Mouse (Mus musculus) embryo, embryonic 9.5 days (tissue): ENCODE measurements at regions not wholly inside any gene's neighbourhood (a gene's known extent, or its start where the extent isn't known, plus 50 kb on each side); places are given as distances from the start of the nearest gene placed in this dataset.

Experiments used
- DNase-seq: peaks from one replicate; pipeline ENCODE4 v3.0.0-alpha.2; 2017; ENCODE audit errors: extremely low spot score

DNA sequence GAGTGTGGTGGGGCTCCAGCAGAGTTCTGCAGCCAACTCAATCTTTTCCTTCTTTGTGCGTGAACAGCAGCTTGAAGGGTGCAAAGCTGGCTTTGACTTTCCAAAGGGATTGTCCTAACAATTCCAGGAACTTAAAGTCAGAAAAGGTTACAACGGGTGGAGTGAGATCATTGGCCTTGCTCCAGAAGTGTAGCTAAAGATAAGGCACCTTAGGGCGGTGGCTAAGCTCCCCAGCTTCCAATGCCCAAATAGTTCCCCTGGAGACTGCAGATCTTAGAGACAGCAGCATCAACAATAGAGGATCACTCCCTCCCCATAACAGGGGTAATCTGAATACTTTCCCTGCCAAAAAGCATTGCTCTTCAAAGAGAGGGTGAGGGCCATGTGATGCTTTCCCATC is 62.3 kb upstream of the Cd93 start:
- no peak for DNase-seq

- no peak for DNase-seq
Measured at GRCm38 (mm10) chr2:148503143-148503854, 59.9 kb upstream of the Cd93 start.

- DNase-seq = no peak
Measured at GRCm38 (mm10) chr2:148502321-148502720, 59.0 kb upstream of the Cd93 start.

GRCm38 (mm10) chr2:148500235-148500936 is 57.0 kb upstream of the Cd93 start:
- DNase-seq = no peak

DNA sequence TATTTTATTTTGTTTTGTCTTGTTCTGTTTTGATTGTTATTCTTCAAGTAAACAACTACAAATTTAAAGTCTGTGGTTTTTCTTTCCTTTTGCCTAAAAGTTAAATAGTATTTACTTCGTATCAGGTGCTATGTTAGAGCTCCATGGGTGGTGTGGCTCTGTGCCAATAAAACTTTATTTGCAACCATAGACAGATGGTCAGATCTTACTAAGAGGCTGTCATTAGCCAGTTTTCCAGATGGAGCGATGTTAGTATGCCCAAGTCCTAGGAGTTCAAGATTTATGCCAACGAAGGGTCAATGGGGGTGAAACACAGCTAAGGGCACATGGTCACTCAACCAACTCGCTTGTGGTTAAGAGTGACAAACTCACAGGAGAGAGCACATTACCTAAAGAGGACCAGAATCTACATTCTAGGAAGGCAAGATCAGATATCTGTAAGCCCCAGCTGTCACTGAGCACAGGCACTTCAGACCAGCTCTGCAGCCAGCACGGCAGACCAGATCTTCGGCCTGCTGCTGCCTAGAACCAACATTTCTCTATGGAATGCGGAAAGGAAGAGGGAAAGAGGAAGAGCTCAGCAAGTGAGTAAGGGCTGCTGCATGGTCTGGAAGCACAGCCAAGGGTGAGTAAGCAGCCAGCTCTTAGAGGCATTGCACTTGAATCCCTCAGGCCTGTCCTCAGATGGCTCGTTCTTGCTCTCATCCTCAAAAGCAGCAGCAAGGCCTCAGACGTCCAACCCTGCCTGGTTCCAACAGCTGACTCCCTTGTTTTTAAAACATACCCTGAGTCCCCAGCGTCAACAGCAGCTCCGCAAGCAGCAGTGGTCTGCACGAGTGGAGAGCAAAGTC is 54.3 kb upstream of the Cd93 start:
- DNase-seq = no peak

- DNase-seq = no peak
Measured at GRCm38 (mm10) chr2:148496151-148497040, 53.0 kb upstream of the Cd93 start.

DNA sequence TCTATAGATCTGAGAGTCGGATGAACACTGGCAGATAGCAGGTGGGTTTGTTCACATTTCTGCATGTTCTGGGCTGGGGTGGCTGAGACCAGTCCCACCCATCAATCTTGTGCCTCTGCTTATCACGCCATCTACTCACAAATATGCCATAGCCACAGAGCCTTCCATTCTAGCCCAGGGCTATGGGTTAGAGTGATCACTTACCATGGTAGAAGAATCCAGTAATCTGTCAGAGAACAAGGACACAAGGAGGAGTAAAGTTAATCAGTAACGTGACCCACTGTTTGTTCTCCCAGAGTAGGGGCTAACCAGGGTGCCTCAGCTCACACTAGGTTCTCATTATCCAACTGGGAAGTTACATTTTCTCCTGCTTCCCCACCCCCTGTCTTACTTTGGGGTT is 52.1 kb upstream of the Cd93 start:
- no peak for DNase-seq

DNA sequence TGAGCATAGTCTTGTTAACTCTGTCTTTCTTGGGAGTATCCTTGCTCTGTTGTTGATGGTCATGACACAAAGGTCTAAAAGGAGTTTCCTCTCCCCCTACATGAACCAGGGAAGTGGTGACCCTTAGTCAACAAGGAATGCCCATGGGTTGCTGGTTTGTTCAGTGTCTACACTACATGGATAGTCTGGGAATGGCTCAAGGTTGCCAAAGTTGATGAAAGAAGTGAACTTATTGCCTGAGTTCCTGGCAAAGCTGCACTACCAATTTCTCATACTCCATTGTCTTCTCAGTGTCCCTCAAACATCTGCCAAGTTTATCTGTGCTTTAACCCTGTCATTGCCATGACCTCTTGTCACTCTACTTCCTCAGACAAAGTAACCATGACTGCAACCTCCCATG is 49.9 kb upstream of the Cd93 start:
- no peak for DNase-seq
